Mouse (Mus musculus): ENCODE results near the gene Tacc2. TPM values are rescaled to one million over a fixed set of nuclear protein-coding genes. Genes with fewer than 3 reads are reported as not detected.

Tacc2 gene
- total RNA-seq (2023) = 12.6 TPM

DNA sequence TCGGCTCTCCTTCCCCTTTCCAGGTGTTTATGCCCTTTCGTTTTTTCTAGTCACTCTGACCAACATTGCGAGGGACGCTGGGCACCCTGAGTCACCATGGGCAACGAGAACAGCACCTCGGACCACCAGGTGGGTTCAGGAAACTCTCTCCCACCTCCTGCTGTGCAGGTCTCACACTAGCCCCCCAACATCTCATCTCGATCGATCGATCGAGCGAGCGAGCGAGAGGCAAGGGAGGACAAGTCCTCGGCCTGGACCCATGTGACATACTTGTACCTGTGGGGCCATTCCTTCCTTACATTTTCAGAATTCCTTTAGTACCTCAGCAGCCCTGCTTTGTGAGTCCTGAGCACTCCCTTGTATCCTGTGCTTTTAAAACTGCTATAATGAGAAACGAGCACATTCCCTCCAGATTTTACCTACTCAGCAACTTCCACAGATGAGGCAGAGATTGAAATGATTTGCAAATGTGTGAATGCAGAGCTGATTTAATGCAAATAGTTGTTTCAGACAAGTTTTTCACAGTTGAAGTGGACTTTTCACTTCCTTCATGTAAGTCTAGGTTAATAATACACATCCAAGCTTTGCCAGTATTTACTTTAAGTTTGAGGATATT is at the start of gene Tacc2:
Tacc2 (plus strand) TSS at position 51 of the 616 bp plus-strand sequence.

GRCm38 (mm10) chr7:130572821-130573220 is 4.4 kb upstream of the Tacc2 start, which contains the start of gene Nsmce4a:
Gene Nsmce4a, minus strand, starts transcription at chr7:130573118.

DNA sequence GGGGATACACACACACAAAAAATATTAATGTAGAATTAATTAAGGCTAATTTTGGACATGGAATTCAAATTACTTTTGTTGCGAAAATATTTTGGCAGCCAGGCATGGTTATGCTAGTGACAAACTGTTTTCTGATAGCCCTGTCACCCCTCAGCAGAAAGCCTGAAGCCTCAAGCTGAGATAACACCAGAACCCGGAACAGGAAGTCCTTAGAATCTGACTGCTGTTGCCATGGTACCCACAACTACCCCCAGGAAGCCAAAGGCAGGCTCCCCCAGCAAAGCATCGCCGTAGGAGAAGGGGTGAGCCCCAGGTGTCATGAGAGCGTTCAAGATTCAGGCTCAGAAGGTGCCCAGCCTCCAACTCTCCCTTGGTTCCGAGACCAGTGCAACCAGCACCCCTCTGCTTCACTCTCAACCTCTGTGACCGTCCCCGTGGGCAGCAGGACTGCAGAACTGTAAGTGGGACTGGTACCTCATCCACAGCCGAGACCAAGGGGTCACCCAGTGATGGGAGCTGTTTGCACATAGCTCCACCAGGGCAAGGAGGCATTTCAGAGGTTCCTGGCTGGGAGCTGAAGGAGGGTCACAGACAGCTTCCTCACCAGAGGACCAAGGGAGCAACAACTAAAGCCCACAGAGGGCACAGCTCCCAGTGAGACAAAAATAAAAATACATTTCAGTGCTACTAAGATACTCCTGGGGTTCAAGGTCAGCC is 196.8 kb downstream of the Tacc2 start, which contains the start of gene Btbd16:
Btbd16 (plus strand) TSS at position 156 of the 717 bp plus-strand sequence.

Other genes starting within 250 kb of the Tacc2 start
- gene Ate1, start 57.1 kb upstream of the Tacc2 start, total RNA-seq (2023) = 37.4 TPM
- gene Nsmce4a, start 4.3 kb upstream of the Tacc2 start, total RNA-seq (2023) = 95.8 TPM
- 0.70 TPM for gene Btbd16, start 196.6 kb downstream of the Tacc2 start, total RNA-seq (2023)

All from CD8-positive naive resting alpha-beta T cell, adult 57 days (primary cell).